Mouse (Mus musculus) natural killer cell, adult 2 months (primary cell): ENCODE data around the gene Rbms3.

ENCODE experiments used
- DNase-seq, 2 experiments: peaks; one replicate each; pipeline ENCODE4 v3.0.0; 2022; ENCODE audit warnings: low spot score in 2 of 2

The Rbms3 gene

DNA sequence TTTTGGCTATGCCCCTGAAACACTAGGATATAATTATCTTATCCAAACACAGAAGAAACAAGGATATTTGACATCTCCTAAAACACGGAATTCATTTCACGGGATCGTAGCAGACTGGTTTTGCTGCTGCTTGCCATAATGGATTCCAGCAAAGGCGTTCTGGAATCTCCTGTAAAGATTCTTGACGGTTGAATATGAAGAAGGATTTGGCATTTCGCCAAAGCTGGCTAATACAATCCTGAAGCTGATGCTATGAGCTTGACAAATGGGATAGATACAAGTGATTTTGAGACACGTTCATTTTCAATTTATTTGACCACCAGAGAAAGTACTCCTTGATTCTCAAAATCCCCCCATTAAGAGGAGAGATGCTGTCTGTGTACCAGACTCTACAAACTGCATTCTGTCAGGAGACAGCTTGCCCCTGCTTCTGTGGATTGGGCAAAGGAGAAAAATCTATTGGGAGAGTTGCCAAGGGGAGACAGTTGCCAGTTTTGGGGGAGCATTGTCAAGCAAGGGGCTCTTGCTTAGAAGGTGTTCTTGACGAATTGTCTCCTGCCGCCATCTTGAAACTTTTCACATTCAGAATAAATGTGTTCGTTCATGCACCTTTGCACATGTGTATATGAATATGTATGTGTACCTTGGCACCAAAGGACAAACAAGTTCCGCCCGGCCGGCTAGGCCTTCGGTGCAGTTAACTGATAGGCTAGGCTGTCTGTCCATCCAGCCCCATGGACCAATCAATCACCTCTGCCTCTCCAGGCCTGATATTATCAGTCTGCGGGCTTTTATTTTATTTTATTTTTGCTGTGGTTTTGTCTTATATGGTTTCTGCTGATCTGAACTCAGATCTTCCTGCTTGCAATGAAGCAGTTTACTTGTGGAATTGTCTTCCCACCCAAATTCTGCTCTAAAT, 442.3 kb downstream of the Rbms3 start:
- no peak for DNase-seq

DNA sequence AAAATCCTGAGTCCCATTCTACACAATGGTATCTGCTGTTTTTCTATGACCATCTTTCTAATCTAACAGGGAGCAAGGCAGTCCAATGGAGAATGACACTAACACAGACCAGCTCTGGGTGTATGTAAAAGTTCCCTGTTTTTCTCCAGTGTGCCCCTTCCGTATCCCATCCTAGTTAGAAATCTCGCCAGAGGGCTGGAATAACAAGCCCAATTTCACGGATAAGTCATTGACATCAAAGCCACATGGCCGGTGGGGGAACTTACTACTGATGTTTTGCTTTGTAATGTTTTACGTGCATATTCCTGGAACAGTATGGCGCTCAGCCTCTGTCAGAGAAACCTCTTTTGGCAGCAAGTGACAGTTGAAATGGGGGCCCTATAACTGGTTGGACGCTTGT, 449.1 kb downstream of the Rbms3 start:
- no peak for DNase-seq

- no peak for DNase-seq
Measured at GRCm38 (mm10) chr9:117178366-117178765, 451.3 kb downstream of the Rbms3 start.

GRCm38 (mm10) chr9:117172526-117172925, 457.2 kb downstream of the Rbms3 start:
- no peak for DNase-seq

DNA sequence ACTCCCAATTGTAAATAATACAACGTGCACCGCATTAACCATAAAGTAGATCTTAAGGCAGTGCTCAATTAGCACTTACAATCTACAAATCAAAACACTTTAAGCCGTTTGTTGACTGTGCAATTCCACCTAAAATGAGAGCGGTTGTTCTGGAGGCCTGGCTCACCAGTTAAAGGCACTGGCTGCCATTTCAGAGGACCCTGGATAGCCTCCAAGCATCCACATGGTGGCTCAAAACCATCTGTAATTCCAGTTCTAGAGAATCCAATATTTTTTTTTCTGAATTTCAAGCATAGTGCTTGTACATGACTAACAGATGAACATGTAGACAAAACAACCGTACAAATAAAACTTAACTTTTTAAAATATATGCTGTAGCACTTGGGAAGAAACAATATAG, 460.5 kb downstream of the Rbms3 start:
- no peak for DNase-seq

GRCm38 (mm10) chr9:117163143-117163542, 466.6 kb downstream of the Rbms3 start:
- no peak for DNase-seq

DNA sequence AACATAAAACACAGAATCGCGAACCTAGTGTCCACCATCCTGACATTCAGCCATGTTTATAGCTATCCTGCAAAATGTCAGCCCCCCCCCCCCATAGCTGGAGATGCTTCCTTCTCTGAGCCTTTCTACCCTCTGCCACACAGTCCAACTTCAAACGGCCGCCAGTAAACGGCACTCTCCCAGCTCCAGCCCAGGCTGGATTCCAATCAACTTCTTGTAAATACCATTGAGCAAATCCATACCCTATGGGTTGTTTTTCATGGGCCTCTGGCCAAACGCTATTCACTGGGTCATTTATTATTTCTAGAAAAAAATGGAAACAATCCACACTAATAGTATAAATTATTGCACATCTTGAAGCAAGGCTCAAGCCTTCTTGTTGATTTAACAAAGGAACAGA, 468.6 kb downstream of the Rbms3 start:
- DNase-seq, result no peak

DNA sequence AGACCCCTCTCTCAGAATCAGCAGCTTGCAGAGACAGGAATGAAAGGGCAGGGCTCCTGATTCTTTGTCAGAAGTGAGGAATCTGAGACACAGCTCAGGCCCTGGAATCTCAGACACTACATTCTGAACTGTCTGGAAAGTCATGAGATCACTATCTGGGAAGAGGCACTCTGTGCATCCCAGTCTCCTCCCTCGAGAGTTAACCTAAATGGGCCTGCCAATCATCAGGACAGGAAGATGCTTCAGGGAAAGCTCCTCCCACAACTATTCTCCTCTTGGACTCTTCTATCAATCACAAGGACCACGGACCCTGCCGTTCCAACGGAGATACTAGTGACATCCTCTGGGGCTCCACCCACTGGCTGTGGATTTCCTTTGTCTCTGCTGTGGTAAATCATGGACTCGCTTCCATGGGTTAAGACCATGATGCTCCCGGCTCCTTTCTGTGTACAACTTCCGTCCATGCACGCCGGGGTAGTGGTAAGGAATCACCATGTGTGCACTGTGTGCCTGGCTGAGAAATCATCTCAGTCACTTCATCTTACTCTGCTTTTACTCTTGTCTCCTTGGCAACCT, 473.3 kb downstream of the Rbms3 start:
- no peak for DNase-seq

GRCm38 (mm10) chr9:117154590-117154989, 475.1 kb downstream of the Rbms3 start:
- no peak for DNase-seq

DNA sequence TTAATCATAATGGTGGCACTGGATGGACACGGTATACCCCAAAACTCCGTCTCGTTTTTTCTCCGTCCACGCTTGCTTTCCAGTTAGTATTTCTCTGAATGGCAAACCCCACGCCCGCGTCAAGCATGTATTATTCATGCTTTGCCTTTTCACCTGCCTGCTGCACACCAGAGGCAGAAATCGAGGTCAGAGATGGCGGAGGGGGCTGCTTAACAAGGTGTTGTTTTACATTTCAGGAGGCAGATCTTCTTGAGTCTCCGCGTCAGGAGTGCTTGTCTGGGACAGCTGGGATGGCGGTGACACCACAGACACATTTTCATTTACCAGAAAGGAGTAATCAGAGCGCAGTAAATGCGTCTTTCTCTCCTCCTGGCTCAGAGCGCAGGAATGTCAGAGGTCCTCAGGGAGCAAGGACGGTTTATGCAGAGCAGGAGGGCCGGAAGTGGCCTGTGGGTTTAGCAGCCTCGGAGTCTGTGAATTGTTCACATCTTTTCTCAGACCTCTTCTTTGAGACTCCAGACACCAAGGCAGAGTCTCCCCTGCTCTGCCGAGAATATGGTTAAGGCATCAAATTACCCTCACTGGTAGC, 475.9 kb downstream of the Rbms3 start:
- no peak for DNase-seq

DNA sequence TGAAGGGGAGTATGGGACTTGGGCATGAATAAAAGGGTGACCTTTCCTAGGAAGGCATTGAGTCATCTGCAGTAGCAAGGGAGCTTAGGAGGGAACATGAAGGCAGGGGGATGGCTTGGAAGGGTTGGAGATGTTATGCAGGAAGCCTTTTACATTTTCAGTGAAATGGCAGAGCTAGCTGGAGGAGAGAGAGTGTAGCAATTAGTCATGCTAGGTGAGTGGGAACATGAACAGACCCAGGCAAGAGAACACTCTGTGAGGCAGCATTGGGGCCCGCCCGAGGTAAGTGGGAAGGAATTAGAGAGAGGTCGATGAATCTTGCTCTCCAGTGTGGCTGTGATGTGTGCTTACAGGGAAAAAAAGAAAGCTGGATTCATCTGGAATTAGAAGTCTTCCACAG, 477.8 kb downstream of the Rbms3 start:
- no peak for DNase-seq

DNA sequence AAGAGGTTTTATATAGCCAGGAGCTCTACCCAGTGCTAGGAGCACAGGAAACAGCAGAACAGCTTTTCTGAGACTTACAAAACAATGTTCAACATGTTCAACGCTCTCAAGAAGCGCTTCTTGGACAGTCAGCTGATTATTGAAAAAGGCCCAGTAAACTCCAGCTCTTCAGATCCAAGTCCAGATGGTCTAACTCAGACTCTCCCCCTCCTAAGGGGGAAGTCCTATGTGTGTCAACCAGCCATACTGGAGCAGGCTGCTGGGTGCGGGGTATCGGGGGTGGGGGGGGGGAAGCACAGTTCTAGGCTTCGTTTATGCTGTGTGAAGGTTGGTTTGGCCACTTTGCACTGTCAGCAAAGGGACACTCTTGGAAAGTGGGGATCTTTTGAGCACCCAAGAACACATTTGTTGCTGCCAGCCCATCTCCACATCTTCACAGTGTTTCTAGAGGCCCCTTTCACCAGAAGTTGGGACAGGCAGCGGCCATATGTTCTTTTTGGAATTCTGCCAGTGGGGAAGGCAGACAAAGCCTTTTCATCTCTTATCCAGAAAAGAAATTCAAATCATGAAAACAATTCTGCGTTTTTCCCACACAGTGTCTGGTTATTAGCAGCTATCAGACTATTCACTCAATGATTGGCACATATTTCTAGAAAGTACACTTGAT, 485.5 kb downstream of the Rbms3 start:
- DNase-seq, result no peak

- DNase-seq, result no peak
Measured at GRCm38 (mm10) chr9:117139971-117140370, 489.7 kb downstream of the Rbms3 start.

- no peak for DNase-seq
Measured at GRCm38 (mm10) chr9:117136410-117136809, 493.3 kb downstream of the Rbms3 start.

DNA sequence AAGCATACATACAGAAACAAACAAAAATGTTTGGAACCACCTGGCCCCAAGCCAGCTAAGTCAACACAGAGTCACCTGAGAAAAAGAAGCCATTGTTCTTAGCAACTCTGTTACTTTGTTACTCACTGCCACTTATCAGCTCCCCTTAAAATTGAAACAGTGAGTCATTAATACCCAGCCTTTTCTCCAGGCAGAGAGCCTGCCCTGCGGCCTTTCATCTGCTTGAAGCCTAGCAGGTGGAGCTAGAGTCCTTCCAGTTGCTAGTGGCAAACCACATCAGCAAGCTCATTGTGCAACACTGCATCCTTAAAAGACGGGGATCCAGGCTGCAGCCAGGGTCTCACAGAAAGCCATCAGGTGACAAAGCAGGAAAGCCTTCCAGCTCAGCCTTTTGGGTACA, 495.7 kb downstream of the Rbms3 start:
- DNase-seq, result no peak

GRCm38 (mm10) chr9:117126816-117127215, 502.9 kb downstream of the Rbms3 start:
- no peak for DNase-seq

- no peak for DNase-seq
Measured at GRCm38 (mm10) chr9:117125844-117126243, 503.9 kb downstream of the Rbms3 start.

- no peak for DNase-seq
Measured at GRCm38 (mm10) chr9:117121572-117121971, 508.1 kb downstream of the Rbms3 start.

DNA sequence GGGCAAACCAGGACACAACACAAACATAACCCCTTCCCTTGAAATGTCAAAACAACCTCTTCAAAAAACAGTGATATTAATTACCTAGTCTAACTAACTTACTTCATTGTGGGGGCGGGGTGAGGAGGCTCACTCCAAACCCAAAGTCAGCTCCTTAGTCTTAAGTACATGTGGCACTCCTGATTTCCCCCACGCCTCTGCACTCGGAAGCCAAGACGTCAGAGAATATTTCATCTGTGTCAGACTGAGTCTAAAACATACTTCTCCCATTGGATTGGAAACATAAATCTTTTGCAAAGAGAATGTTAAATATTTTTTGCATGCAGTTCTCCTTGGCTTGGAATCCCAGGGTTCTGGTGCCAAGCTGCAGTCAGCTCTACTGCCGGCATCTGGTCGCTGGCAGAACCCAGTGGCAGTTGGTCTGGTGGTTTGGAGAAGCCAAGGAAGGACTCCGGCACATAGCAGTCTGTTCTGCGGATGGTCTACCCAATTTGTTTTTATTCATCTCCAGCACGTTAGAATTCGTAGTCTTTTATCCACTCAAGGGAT, 512.5 kb downstream of the Rbms3 start:
- DNase-seq, result no peak

DNA sequence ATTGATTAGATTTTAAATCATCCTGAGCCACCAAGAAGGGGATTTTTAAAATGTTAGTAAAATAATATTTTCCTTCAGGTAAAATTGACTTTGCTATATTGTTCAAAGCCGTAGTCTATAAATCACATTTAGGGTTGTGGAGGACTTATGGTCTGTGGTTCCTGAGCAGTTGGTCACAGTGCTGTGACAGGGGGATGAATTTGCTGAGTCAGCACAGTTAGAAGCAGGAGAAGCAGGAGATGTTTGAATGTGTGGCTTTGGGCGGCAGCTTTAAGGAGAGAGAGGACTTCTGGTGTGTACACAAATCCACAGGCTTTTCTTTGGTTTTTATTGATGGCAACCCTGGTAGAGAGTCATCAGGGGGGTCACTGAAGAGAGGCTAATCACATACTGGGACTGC, 514.1 kb downstream of the Rbms3 start:
- no peak for DNase-seq

GRCm38 (mm10) chr9:117113592-117113991, 516.1 kb downstream of the Rbms3 start:
- no peak for DNase-seq

DNA sequence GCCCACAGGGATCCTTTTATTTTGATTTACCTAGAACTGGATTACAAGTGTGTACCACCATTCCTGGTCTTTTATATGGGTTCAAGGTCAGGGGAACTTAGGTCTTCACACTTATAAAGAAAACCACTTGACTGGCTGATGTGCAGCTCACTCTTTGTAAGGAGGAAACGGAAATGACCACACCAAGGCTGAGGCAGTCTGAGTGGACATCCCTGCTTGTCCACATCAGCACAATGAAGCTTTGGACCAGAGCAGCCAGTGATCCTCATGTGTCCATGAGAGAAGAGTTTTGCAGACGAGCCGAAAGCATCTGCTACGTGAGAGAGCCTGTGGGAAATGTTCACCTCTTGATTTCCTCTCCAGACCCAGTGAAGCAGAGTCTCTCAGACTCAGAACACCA, 521.8 kb downstream of the Rbms3 start:
- no peak for DNase-seq
